Mouse (Mus musculus) midbrain, embryonic 12.5 days (tissue): Measurements from ENCODE around the gene Ddx6. TPM values are rescaled to one million over a fixed set of nuclear protein-coding genes. Genes with fewer than 3 reads are reported as not detected.
"Not testable (repeated sequence)": the region's sequence is repeated elsewhere in the genome, so short reads cannot be mapped to it uniquely, and the experiment has no call there.

Experiments used
- ATAC-seq: fragments of 200-750 bp; cut with Nextera tagmentation; 2 replicates; pipeline ENCODE4 v1.8.0; 2017; ENCODE audit warnings: low read depth, moderate TSS enrichment, moderate library complexity; ENCODE audit not compliant: low FRiP score
- H3K27ac ChIP-seq: fragments of 300-500 bp; sonication (generic); replicated peaks from 2 replicates; pipeline ENCODE4 v1.5.1; 2016; ENCODE audit warnings: mild to moderate bottlenecking
- H3K27me3 ChIP-seq: fragments of 300-500 bp; sonication (generic); 2 replicates; pipeline ENCODE4 v1.6.1; 2016; ENCODE audit warnings: mild to moderate bottlenecking
- H3K36me3 ChIP-seq: fragments of 300-500 bp; sonication (generic); 2 replicates; pipeline ENCODE4 v1.6.1; 2016
- H3K4me1 ChIP-seq: fragments of 300-500 bp; sonication (generic); 2 replicates; pipeline ENCODE4 v1.6.1; 2016
- H3K4me2 ChIP-seq: fragments of 300-500 bp; sonication (generic); replicated peaks from 2 replicates; pipeline ENCODE4 v1.6.1; 2016; ENCODE audit warnings: mild to moderate bottlenecking, moderate library complexity
- H3K4me3 ChIP-seq: fragments of 300-500 bp; sonication (generic); 2 replicates; pipeline ENCODE4 v1.5.1; 2016; ENCODE audit warnings: mild to moderate bottlenecking
- H3K9ac ChIP-seq: fragments of 300-500 bp; sonication (generic); replicated peaks from 2 replicates; pipeline ENCODE4 v1.6.1; 2016; ENCODE audit warnings: mild to moderate bottlenecking, moderate library complexity
- H3K9me3 ChIP-seq: fragments of 300-500 bp; sonication (generic); 2 replicates; pipeline ENCODE4 v1.6.1; 2016; ENCODE audit warnings: mild to moderate bottlenecking
- WGBS: fragments of 180-500 bp; shearing (Covaris S2); methylation state at CpG from one replicate; pipeline ENCODE4 v1.1.7; 2016; 5-methylcytosine and 5-hydroxymethylcytosine counted together
- polyA plus RNA-seq: library from polyadenylated mRNA; unstranded; fragments of >200 nt; fragmentation: Nextera tagmentation; extraction: Ambion mirVana; gene quantifications from 2 replicates; pipeline ENCODE4 v1.2.1, GENCODE M21; 2016

Gene Ddx6
- polyA plus RNA-seq, 1 experiment from 2014 or later: 25.2 TPM

- Histone ChIP-seq H3K9me3 (no peaks in the 10 kb centered on the region), H3K9ac (no peak overlapping the region), H3K36me3 (peaks cover 78% of the 10 kb centered on the region), H3K27me3 (no peaks in the 10 kb centered on the region), H3K4me3 (no peak overlapping the region), H3K4me2 (no peak overlapping the region), H3K27ac (no peak overlapping the region), H3K4me1 (no peaks in the 10 kb centered on the region)
- WGBS: 86% methylated on average over 3 of the region's 3 CpGs
- no peak for ATAC-seq
These were observed 16.4 kb downstream of the Ddx6 start for GRCm38 (mm10) chr9:44621114-44621513.

GRCm38 (mm10) chr9:44624390-44624789 is 19.7 kb downstream of the Ddx6 start:
- no peak for ATAC-seq
- Histone ChIP-seq H3K27ac (no peak overlapping the region), H3K4me2 (no peak overlapping the region), H3K4me1 (no peaks in the 10 kb centered on the region), H3K9ac (no peak overlapping the region), H3K36me3 (peaks cover 75% of the 10 kb centered on the region), H3K27me3 (no peaks in the 10 kb centered on the region), H3K9me3 (no peaks in the 10 kb centered on the region), H3K4me3 (no peak overlapping the region)
- WGBS: 83% methylated on average over 5 of the region's 5 CpGs

- Histone ChIP-seq H3K27me3 (no peaks in the 10 kb centered on the region), H3K36me3 (peaks cover 76% of the 10 kb centered on the region), H3K4me1 (no peaks in the 10 kb centered on the region), H3K4me3 (no peak overlapping the region), H3K4me2 (no peak overlapping the region), H3K27ac (no peak overlapping the region), H3K9ac (no peak overlapping the region), H3K9me3 (no peaks in the 10 kb centered on the region)
- 90% methylated on average over 5 of the region's 5 CpGs for WGBS
- ATAC-seq: no peak
These were observed 21.6 kb downstream of the Ddx6 start for GRCm38 (mm10) chr9:44626268-44626667.

DNA sequence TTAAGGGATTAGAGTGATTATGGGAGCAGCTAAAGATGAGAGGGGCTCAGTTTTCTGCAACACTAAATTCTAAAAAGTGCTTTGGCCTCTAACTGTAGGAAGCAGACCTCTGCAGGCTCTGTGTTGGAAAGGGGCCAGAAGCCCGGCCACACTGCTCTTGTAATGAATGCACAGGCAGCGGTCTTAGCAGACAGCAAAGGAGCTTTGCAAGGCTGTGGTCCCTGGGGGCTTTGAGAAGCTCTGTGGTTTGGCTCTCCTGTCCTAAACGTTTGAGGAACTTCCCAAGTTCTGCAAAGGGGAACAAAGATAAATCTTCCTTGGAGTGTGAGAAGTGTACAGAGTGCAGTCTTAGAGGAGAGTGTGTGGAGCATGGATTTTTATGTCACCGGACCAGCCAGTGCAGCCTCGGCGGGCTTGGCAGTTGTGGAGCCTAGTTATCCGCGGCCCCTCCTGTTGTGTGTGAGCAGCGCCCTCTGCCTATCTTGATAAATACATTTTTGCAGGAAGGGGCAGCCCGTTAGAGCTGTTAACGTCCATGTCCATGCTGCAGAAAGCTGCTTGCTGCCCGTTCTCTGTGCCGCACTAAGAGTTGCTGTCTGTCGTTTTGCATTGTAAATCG is 33.0 kb downstream of the Ddx6 start:
- 85% methylated on average over 15 of the region's 15 CpGs for WGBS
- Histone ChIP-seq H3K9me3 (no peaks in the 10 kb centered on the region), H3K4me3 (no peak overlapping the region), H3K27ac (no peak overlapping the region), H3K27me3 (no peaks in the 10 kb centered on the region), H3K4me2 (no peak overlapping the region), H3K9ac (no peak overlapping the region), H3K4me1 (no peaks in the 10 kb centered on the region), H3K36me3 (peaks cover 67% of the 10 kb centered on the region)
- no peak for ATAC-seq

DNA sequence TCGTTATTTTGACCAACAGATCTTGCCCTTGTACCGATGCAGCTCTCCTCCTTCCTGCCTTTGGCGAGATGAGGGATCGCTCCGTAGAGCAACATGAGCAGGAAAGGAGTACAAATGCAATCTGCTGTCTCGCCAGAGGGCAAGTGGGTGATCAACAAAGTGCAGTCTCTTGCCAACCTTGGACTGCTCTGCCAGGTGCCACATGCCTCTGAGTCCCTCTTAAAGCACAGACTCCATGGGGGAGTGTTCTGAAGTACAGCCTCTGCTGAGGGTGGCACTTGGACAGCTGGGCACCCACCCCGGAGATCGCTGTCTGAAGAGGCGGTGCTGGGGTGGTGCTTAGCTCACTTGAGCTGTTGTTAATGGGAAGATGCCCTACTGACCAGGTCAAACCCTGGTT is 34.0 kb downstream of the Ddx6 start:
- not testable (repeated sequence) for H3K4me1 ChIP-seq, H3K27ac ChIP-seq, H3K9me3 ChIP-seq, H3K27me3 ChIP-seq, H3K4me2 ChIP-seq, ATAC-seq, H3K9ac ChIP-seq, H3K4me3 ChIP-seq
- H3K36me3 ChIP-seq: peaks cover 56% of the 10 kb centered on the region
- WGBS: 95% methylated on average over 9 of the region's 9 CpGs

- not testable (repeated sequence) for H3K27ac ChIP-seq, H3K4me3 ChIP-seq, H3K4me1 ChIP-seq, ATAC-seq, H3K27me3 ChIP-seq, H3K9ac ChIP-seq, H3K9me3 ChIP-seq, H3K4me2 ChIP-seq
- 93% methylated on average over 1 of the region's 1 CpGs for WGBS
- peaks cover 43% of the 10 kb centered on the region for H3K36me3 ChIP-seq
These were observed 35.3 kb downstream of the Ddx6 start for GRCm38 (mm10) chr9:44640028-44640427.

GRCm38 (mm10) chr9:44640646-44641357 is 36.1 kb downstream of the Ddx6 start:
- ATAC-seq: no peak
- Histone ChIP-seq H3K4me1 (no peaks in the 10 kb centered on the region), H3K27me3 (no peaks in the 10 kb centered on the region), H3K4me2 (no peak overlapping the region), H3K4me3 (no peak overlapping the region), H3K27ac (no peak overlapping the region), H3K36me3 (peaks cover 36% of the 10 kb centered on the region), H3K9me3 (no peaks in the 10 kb centered on the region), H3K9ac (no peak overlapping the region)
- WGBS: 92% methylated on average over 3 of the region's 3 CpGs

- H3K9ac ChIP-seq: no peak overlapping the region
- H3K4me1 ChIP-seq: no peaks in the 10 kb centered on the region
- H3K27ac ChIP-seq: no peak overlapping the region
- 96% methylated on average over 2 of the region's 2 CpGs for WGBS
- H3K9me3 ChIP-seq: no peaks in the 10 kb centered on the region
- ATAC-seq: no peak
- peaks cover 28% of the 10 kb centered on the region for H3K36me3 ChIP-seq
- H3K4me2 ChIP-seq: no peak overlapping the region
- H3K27me3 ChIP-seq: no peaks in the 10 kb centered on the region
- H3K4me3 ChIP-seq: no peak overlapping the region
These were observed 36.9 kb downstream of the Ddx6 start for GRCm38 (mm10) chr9:44641616-44642015.

DNA sequence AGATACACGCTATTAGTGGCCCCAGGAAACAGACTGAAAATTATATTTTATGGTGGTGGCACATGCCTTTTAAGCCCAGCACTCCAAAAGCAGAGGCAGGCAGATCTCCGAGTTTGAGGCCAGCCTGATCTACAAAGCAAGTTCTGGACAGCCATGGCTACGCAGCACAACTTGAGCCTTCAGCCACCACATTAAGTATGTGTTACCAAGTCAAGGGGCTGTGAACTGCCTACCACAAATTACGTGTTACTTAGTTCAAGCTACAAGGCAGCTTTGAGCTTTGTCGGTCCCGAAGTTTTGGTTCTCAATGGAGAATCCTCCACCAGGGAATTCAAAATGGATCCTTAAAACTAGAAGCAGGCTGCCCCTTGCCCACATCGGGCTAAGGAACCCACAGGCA is 38.4 kb downstream of the Ddx6 start:
- Histone ChIP-seq H3K36me3 (peaks cover 14% of the 10 kb centered on the region), H3K9me3 (no peaks in the 10 kb centered on the region), H3K4me3 (no peak overlapping the region), H3K4me2 (no peak overlapping the region), H3K9ac (no peak overlapping the region), H3K27me3 (no peaks in the 10 kb centered on the region), H3K27ac (no peak overlapping the region), H3K4me1 (no peaks in the 10 kb centered on the region)
- 97% methylated on average over 7 of the region's 7 CpGs for WGBS
- no peak for ATAC-seq

DNA sequence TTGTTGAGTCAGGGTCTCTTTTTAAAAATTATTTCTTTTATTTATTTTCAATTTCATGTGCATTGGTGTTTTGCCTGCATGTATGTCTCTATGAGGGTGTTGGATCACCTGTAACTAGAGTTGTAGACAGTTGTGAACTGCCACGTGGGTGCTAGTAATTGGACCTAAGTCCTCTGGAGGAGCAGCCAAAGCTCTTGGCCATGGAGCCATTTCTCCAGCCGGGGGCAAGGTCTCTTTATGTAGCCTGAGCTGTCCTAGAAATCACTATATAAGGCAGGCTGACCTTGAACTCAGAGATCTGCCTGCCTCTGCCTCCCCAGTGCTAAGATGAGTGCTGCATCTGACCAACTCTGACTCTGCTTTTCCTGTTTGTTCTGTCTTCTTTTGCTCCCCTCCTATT is 39.5 kb downstream of the Ddx6 start:
- Histone ChIP-seq H3K4me3 (no peak overlapping the region), H3K9ac (no peak overlapping the region), H3K27ac (no peak overlapping the region), H3K4me2 (no peak overlapping the region), H3K4me1 (no peaks in the 10 kb centered on the region), H3K9me3 (no peaks in the 10 kb centered on the region), H3K27me3 (no peaks in the 10 kb centered on the region), H3K36me3 (peaks cover 6% of the 10 kb centered on the region; the same call in 1 of the 2 replicates)
- no peak for ATAC-seq
- WGBS: 81% methylated on average over 2 of the region's 2 CpGs

DNA sequence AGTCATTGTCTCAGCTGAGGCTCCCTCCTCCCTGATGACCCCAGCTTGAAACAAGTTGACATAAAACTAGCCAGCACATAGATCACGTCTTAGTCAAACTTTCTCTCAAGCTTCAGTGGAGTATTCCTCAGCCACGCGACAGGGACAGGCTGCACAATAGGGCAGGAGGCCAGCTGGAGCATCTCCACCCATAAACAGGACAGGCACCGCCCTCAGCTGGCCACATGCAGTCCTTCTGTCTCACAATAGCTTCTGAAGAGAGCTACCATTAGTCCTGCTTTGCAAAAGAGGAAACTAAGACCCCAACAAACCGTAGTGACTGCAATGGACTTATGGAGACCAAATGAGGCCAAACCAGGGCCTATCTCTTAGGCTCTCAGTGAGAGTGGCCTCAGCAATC is 40.8 kb downstream of the Ddx6 start:
- WGBS: 81% methylated on average over 5 of the region's 5 CpGs
- ATAC-seq: no peak

DNA sequence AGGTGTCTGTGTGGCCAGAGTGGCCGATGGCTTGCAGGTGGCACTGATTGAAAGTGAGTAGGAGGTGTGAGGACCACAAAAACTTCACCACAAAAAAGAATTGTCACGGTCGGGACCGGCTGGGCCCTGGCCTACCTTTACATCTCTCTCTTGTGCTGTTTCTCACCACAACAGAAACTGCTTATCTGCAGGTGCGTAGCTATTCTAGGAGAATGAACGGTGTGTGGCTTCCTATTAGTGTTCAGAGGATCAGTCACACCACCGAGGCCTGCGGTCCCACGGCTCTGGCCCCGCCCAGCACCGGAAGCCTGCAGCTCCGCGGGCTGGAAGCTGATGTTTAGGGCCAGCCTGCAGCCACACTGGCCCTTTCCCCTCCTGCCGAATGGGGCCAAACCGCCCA is 41.2 kb downstream of the Ddx6 start:
- no peak for ATAC-seq
- Histone ChIP-seq H3K4me3 (no peak overlapping the region), H3K9me3 (no peaks in the 10 kb centered on the region), H3K36me3 (no peaks in the 10 kb centered on the region), H3K9ac (no peak overlapping the region), H3K4me1 (no peaks in the 10 kb centered on the region), H3K27me3 (no peaks in the 10 kb centered on the region), H3K4me2 (no peak overlapping the region), H3K27ac (no peak overlapping the region)
- WGBS: 74% methylated on average over 15 of the region's 15 CpGs

More for the DNA sequence above, 40.8 kb downstream of the Ddx6 start:
- H3K36me3 ChIP-seq: peaks cover 3% of the 10 kb centered on the region; the same call in 1 of the 2 replicates
- H3K9ac ChIP-seq: no peak overlapping the region
- H3K27me3 ChIP-seq: no peaks in the 10 kb centered on the region
- no peak overlapping the region for H3K4me2 ChIP-seq
- no peaks in the 10 kb centered on the region for H3K4me1 ChIP-seq
- no peak overlapping the region for H3K4me3 ChIP-seq
- no peaks in the 10 kb centered on the region for H3K9me3 ChIP-seq
- H3K27ac ChIP-seq: no peak overlapping the region
